Mouse (Mus musculus) megakaryocyte, embryonic 14.5 days (primary cell): ENCODE measurements around the gene AL607142.1.

Source experiments
- FLI1 ChIP-seq: IDR thresholded peaks from 2 replicates; pipeline ENCODE4 v1.6.1; 2012; ENCODE audit warnings: low read length, inconsistent platforms, mixed read lengths
- GATA1 ChIP-seq: IDR thresholded peaks from 3 replicates; pipeline ENCODE4 v1.6.1; 2012; ENCODE audit warnings: mixed read lengths, low read length, inconsistent platforms, borderline replicate concordance

DNA sequence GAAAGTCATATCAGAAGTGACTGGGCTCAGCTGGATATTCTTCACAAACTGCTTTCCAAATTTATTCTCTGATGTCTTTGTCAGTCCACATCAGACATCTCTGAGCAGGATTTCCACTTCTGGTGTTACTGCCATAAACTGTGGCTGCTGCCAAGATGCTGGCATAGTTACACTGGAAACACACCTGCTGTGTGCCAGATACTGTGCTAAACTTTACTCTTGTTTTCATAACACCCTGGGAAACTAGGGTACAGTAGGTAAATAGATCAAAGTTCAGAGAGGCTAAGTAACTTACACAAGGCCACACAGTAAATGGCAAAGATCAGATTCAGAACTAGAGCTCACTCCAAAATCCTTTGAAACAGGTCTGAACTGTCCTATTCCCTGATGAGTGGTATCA is 36.4 kb downstream of the AL607142.1 start:
- TF ChIP-seq GATA1 (no peak), FLI1 (no peak)
